Mouse (Mus musculus): ENCODE data around the gene Slc6a5.

Slc6a5 gene

DNA sequence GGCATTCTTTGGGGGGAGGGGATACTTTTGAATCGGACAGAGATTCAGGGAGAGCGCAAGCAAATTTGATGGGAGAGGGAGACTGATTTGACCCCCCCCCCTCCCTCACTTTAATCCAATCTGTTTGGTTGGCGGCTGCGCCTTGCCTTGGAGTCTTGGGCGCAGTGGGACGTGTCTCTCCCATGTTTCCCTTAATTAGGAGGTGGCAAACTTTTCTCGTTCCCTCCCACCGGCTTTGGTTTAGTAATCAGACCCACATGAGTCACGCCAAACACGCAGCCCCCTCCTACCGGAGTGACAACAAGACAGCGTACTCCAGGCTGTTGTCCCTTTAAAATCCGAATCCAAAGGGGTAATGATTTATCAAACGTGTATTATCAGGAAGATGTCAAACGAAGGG lies at the start of gene Slc6a5:
Slc6a5 (plus strand) TSS at position 297 of the 400 bp plus-strand sequence.
- DNase-seq, result no peak

DNA sequence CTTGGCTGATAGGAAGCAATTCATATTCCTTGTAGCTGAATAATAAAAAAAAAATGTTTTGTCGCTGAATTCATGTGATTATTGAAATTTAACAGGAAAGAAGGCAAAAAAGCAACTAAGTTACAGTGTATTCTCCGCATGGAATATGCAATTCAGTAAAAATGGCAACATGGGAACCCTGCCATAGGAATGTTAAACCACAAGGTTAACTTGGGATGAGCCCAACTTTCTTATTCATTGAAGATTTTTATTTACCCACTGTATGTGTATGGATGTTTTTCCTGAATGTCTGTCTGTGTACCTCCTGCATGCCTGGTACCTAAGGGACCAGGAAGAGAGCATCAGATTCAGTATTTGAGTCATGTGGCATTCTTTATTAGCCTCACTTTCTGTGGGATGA lies 48.8 kb upstream of the Slc6a5 start:
- DNase-seq, result no peak

DNA sequence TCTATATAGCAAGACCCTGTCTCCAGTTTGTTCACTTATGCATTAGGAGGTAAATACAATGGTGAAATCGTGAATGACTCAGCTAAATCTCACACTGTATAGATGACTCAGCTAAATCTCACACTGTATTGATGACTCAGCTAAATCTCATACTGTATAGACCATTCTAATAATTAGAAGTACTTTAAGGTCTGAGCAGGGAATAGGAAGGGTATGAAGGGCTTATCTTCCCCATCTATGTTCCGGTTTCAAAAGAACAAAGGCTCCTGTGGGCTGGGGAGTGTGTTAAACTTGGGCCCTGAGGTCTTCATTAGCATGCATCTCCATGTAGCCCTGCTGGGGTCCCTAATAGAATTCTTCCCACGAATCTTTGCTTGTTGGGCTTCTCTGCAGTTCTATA lies 46.2 kb upstream of the Slc6a5 start:
- DNase-seq, result no peak

DNA sequence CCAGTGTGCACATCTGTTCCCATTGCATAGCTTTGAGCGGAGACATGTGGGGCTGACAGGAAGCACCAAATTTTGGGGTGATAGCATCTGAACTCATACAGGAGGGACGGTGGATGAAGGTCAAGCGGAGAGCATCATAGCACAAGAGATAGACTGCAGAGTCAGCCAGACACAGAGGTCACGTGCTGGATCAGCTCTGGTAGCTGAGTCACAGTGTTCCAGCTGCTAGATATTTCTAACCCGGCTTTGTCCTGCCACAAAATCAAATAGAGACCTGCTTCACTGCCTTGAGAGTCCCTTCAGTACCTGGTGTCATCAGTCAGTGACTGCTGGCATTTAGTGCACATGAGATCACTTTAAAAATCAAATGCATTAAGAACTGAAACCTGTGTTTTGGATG lies 40.3 kb upstream of the Slc6a5 start:
- DNase-seq, result no peak

DNA sequence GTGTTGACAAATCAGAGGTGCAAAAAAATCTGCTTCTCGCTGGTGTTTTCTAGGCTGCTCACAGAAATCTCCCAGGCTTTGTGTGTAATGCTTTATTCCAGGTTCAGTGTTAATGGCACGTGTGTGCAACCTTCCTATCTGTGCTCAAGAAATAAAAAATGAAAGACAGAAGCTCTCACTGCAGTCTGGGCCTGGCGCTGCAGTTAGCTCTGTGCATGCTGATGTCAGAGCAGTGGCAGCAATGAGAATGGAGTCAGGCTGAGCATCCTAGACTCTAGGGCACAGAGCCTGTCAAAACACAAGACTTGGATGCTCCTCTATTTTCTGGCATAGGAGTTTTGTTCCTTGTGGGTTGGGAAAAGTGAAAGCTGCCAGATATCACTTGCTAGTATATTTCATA lies 39.7 kb upstream of the Slc6a5 start:
- no peak for DNase-seq

DNA sequence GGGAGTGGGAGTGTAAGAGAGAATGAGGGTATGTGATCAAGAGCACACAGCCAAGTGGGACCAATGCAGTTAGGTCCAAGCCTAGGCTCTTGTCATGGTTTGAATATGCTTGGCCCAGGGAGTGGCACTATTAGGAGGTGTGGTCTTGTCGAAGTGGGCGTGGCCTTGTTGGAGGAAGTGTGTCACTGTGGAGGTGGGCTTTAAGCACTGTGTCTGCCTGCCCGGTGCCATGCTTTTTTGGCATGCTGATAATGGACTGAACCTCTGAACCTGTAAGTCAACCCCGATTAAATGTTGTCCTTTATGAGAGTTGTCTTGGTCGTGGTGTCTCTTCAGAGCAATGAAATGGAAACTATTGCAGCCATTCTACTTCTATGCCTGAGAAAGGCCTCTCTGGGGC lies 32.6 kb upstream of the Slc6a5 start:
- DNase-seq, result no peak

DNA sequence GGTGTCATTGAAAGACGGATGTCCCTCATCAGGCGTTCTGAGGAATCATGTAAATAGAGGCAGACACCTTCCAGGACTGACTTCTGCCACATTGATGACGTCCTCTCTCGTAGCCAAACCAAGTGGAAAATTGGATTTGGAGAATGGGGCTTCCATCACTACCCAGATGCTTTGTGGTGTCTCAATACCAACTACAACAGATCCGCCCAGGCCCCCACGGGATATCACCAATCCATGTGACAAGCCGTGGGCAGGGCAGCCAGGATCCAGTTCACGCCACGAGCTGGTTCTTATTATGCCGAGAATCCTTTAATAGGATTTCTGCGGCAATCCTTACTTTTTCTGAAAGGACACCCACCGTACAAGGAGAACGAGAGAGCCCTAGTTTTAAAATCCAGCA lies 30.9 kb upstream of the Slc6a5 start:
- no peak for DNase-seq

DNA sequence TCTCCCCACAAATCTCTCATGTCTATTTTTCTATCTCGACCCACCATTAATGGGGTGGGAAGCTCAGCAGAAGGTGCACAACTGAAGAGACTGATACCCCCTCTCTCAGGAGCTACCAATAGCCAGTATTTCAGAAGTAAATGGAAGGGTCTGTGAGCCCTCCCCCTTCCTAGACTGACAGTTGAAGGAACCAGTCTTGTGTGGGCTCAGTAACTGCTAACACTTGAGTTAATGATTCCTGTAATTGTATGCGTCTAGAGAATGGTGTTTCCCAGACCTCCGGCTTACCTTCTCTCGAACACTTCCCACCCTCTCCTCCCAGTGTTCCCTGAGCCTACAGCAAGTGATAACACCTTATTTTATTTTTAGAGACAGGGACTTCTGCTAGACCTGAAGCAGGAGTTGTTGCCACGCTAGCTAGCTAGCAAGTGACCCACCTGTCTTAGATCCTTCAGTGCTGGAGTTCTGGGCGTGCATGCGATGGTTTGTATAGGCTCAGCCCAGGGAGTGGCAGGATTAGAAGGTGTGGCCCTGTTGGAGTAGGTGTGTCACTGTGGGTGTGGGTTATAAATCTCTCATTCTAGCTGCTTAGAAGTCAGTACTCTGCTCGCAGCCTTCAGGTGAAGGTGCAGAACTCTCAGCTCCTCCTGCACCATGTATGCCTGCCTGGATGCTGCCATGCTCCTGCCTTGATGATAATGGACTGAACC lies 29.8 kb upstream of the Slc6a5 start:
- DNase-seq, result no peak

DNA sequence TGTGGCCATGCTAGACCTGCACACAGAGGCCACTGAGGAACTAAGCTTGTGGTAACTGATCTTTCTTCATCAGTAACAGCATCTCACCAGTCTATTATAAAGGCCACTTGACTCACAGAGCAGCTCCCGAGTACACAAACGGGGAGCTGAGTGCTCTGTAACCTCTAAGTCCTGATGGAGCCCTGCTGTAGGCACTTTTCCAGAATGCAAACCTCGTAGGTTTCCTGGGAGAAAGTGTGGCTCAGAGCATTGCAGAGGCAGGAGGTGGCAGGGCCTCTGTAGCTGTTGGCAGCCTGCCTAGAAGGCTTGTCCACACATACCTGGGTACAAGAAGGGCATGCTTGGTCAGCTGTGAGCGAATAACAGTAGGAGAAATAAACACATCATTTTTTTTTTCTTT lies 27.7 kb upstream of the Slc6a5 start:
- DNase-seq, result peak; percentile 86

DNA sequence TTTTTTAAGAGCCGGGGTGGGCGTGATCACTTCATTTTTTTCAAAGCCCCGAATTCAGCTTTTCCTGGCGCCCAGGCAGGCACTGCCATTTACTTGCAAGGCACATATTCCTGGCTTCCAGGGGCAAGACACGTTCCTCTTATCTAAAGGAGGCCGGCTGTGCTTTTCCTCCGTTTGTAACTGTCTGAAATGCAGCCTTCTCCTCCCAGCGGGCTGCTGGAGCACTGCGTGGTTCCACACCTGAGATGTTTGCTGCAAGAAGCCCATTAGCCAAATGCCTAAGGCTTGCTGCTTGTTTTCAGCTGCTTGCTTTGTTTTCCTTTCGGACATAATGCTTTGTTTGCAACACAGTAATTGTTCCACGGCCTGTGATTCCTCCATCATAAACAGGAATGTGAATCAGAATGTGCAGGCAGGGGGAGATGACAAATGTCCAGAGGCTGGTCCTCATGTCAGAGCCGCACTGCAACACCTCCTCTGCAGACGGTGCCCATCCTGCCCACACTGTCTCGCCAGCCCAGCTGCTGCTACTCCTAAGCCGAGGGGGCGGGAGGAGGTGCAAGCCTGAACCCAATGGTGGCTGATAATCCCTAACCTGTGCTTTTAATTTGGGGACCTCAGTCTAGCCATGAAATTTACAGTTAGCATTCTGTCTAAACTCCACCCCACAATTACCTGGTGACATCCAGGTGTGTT lies 27.1 kb upstream of the Slc6a5 start:
- peak; percentile 8 for DNase-seq

DNA sequence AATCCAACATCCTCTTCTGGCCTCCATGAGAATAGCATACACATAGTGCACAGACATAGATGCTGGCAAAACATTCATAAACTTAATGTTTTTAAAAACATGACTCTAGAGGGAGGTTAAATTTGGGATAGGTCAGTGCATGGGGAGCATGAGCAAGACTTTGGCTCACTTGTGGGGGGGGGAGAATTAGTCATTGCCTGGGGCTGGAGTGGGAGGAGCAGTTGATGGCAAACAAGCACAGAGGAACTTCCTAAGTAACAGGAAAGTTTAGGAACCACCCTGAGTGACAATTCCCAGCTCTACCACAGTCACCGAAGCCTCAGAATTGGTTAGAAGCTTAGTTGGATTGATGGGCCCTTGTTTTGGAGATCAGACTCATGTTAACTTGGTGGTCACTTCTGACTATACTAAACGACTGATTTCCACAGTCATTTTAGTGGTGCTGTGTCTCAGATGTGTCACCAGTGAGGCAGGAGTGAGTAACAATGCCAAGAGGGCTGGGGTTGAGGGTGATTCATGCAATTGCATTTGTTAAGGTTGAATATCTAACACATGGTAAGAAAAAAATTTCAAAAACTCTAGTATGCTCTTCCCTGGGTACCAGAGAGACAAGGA lies 22.1 kb upstream of the Slc6a5 start:
- DNase-seq, result no peak

DNA sequence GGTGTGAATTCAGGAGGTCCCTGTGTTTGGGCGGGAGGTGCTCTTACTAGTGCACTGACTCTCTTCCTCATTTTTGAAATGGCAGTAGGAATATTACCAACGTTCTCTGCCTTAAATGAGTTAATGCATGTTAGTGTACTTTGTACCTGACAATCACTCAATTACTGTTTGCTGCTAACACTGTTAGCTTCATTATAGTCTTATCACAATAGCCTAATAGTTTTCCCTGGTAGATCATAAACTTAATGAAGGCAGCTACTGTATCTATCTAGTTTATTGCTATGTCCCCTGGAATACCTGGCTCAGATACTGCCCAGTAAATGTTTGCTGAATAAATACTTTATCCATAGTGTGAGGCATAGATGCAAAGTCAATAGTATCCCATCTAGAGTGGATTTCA lies 15.2 kb upstream of the Slc6a5 start:
- no peak for DNase-seq

DNA sequence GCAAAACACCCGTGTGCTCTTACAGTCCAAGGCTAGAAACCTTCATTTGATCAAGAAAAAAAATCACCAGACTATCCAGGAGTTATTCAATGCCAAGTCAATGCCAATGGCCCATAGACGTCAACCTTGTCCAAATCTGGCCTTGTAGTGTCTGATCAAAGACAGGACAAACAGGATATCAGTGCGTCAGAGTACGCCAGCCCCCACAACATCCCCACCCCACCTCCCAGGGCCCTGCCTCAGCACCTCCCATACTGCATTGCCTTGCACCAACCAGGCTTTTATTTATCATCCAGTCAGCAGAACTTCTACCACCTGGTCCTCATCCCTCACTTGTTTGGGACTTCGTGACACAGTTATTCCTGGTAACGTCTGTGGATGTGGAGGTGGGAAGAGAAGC lies 14.7 kb upstream of the Slc6a5 start:
- no peak for DNase-seq

DNA sequence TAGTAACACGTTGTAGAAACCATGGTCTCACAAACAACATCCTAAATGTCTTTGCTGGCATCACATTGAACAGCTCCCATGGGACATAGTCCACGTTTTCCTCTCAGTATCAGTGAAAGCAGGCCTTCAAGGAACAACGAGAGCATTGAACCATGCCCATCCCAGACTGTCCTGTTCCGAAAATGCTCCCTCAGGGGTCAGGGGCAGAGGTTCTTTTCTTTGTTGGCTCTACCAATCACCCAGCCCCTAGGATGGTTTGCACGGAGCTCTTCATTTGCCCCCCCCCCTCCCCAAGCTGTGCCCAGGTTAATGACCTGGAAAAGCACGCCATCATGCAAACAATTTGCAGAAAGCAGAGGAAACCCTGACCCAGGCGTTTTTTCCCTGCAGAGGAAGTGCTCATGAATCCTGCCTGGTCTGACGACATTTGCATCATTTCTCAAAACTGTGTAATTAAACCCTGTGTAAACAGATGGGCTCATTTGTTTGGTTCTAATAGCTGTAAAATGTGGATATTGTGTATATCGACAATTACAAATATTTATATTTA lies 7.9 kb upstream of the Slc6a5 start:
- peak; percentile 4 for DNase-seq

DNA sequence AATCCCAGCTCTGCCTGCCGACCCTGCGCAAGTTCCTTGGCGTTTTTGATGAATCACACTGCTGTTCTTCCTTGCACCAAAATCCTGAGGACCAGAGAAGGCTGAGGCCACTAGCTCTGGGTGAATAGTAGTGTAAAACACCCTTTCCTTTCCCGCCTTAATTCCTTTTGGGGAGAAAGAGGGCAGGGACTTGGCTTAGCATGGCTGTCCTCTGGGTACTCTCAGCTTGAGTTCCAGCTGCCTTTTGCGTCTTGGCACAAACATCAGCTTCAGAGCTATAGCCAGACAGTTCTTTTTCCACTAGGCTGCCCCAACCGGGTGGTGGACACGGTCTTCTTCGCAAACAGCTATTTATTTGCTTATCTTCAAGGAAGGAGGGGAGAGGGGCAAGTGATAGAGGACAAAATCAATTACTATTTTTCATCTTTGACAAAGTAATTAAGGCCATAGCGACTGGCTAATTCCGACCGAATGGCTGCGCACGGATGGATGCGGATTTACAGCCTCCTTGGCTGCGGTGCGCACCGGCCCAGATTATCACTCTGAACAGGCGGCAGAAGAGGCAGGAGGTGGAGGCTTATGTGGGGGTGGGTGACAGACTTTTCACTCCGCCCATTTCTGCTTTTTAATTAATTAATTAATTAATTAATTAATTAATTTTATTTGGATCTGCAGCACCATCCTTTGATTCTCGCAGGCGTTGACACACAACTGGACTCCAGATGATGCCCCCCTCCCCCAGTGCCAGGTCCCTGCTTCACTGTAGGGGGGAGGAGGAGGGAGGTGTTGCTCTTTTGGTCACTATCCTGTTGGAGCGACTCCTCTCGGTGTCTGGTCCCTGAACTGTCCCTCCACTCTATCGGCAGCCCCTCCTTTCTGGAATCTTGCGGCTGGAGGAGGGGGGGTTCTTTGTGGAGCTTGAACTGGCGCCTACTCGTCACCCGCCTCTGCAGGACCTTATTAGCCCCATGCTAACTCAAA lies 2.5 kb upstream of the Slc6a5 start:
- DNase-seq, result no peak

DNA sequence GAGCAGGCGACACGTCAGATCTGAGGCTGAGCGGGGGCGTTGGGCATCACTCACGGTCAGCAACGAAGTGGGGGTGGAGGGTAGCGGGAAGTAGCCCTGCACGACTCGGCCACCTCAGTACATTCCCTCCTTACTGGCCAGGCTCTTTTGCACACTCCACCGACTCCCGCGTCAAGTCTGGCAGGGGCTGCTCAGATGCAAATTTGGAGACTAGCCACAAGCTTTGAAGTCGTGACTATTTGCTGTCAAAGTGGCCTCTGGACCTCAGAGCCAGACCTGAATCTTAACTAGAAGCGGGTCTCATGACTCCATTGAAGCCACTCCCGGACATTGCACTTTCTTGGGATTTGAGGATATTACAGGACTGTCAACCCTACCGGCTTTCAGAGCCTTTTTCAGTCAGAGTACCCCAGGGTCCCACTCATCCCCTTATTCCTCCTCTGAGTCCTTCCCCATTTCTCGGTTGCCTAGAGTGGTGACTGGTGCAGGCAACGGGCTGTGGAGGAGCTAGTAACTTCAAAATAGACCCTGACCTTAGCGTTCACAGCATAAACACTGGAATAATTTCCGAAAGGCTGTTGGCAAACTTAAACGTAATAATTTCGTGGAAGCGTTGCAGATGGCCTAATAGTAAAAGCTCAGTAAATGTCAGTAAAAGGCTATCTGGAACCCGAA lies 1.6 kb upstream of the Slc6a5 start:
- DNase-seq, result peak; percentile 12

DNA sequence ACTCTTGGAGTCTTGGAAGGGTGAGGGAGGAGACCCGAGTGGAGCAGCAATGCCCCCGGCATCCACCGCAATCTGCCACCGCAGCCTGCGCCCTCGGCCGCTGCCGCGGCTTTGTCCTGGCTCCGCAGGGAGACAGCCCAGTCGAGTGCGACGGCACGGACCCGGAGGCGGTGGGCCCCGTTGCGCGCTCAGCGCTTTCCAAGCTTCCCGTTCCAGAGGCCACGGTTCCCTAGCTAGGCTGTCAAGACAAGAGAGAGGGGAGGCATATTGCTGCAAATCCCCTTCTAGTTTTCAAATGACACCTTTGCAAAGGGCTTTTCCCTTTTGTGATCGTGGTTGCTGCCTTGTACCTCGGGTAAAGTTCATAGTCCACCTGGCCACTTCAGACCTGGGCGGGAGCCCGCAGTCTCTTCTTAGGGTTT lies 945 bp upstream of the Slc6a5 start:
- peak; percentile 21 for DNase-seq

DNA sequence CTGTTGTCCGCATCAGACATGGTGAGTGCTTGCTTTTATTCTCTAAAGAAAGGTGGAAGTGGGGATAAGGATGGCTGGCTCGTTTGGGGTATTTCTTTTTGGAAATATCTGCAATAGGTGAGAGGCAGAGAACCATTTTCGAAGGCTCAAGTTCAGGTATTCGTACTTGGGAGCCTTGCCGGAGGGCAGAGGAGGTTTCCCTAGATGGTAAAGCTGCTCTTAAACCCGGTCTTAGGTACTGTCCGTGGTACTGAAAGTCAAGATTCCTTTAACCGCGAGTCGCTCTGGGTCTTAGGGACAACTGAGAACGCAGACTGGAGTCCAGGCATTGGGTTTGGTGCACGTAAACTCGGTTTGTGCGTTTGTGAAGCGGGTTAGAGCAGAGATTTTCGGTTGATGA lies 415 bp downstream of the Slc6a5 start:
- DNase-seq, result peak; percentile 54

DNA sequence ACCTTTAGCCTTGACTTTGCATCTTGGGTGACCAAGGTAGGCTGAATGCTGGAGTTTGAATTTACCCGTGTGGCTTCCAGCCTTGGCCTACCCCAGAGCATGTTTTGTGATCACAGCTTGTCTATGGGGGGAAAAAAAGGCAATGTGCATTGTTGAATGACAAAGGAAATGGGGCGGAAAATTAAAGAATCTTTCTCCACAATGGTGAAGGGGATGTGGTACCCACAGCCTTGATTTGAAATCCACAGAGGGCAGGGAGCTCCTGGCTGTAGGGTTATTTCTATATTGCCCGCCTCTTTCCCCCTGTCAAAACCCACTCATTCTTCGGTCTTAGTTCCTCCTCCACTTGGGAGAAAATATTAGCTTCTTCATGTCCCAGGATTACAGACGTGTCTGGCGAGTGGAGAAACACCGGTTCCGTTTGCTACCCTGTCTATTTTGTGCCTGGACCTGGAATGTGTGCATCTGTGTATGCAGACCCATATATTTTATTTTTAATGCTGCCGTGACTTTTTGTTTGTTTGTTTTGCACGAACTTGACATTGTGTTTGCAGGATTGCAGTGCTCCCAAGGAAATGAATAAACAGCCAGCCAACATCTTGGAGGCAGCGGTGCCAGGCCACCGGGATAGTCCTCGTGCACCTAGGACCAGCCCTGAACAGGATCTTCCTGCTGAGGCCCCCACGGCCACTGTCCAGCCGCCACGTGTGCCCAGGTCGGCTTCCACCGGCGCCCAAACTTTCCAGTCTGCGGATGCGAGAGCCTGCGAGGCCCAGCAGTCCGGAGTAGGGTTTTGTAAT lies 1.4 kb downstream of the Slc6a5 start:
- no peak for DNase-seq

DNA sequence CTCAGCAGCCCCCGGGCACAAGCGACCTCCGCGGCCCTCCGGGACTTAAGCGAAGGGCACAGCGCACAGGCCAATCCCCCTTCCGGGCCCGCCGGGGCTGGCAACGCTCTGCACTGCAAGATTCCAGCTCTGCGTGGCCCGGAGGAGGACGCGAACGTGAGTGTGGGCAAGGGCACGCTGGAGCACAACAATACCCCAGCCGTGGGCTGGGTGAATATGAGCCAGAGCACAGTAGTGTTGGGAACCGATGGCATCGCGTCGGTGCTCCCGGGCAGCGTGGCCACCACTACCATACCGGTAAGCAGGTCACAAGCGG lies 2.0 kb downstream of the Slc6a5 start:
- DNase-seq, result no peak

DNA sequence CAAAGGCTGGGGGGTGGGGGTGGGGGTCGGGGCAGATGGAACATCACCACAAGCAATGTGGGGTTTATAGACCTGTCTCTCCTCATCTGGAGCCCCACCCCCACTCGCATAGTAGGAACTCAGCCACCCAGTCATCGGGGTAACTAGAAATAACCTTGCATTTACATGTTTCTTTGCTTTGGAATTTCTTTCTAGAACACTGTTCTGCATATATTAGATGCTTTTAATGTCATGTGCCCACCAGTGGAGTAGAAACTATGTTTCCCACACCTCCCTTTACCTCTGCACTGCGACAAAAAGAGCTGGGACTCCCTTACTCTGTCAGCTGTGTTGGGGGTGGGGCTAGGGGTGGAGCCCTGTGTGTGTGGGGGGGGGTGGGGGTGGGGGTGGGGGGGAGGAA lies 3.2 kb downstream of the Slc6a5 start:
- DNase-seq, result no peak
